Mouse (Mus musculus) cortical plate, adult 2 months (tissue): Measurements from ENCODE around the gene Galns. TPM values are rescaled to one million over a fixed set of nuclear protein-coding genes. Genes with fewer than 3 reads are reported as not detected.

Experiments used
- H3K27ac ChIP-seq: fragments of 200-500 bp; 2 replicates; pipeline ENCODE4 v1.5.1; 2012; ENCODE audit warnings: low read length, control low read depth, inconsistent platforms; ENCODE audit not compliant: insufficient read depth
- H3K4me1 ChIP-seq: fragments of 200-500 bp; 2 replicates; pipeline ENCODE4 v1.6.1; 2011; ENCODE audit warnings: low read length; ENCODE audit not compliant: control insufficient read depth, insufficient read depth
- H3K4me3 ChIP-seq: fragments of 200-500 bp; 2 replicates; pipeline ENCODE4 v1.5.1; 2011; ENCODE audit warnings: mild to moderate bottlenecking, low read length, control low read depth; ENCODE audit not compliant: insufficient read depth
- CTCF ChIP-seq: fragments of 200-500 bp; IDR thresholded peaks from 2 replicates; pipeline ENCODE4 v1.5.1; 2011; ENCODE audit warnings: mild to moderate bottlenecking, control low read depth, low read length; ENCODE audit not compliant: insufficient read depth; ENCODE audit errors: extremely low read depth
- POLR2A ChIP-seq: fragments of 200-500 bp; IDR thresholded peaks from 2 replicates; pipeline ENCODE4 v1.6.1; 2011; ENCODE audit warnings: mild to moderate bottlenecking, low read length, control low read depth; ENCODE audit not compliant: insufficient read depth; ENCODE audit errors: extremely low read depth
- polyA plus RNA-seq: library from polyadenylated mRNA; depleted of rRNA; stranded (reverse); fragments of >200 nt; gene quantifications from 2 replicates; pipeline ENCODE4 v1.2.3, GENCODE M21; 2012

Galns gene
- polyA plus RNA-seq, 1 experiment = 7.2 TPM

GRCm38 (mm10) chr8:122605367-122605766 lies 5.9 kb downstream of the Galns start:
- H3K4me1 ChIP-seq = 0 out of 2 replicates have a peak, but pooled peaks cover under 1% of the 10 kb centered on the region
- no peak overlapping the region for H3K27ac ChIP-seq
- H3K4me3 ChIP-seq = no peak overlapping the region
- TF ChIP-seq POLR2A = no peak
- no peak for TF ChIP-seq CTCF

GRCm38 (mm10) chr8:122604640-122605039 lies 6.6 kb downstream of the Galns start:
- Histone ChIP-seq H3K4me3 (no peak overlapping the region), H3K27ac (no peak overlapping the region), H3K4me1 (no peaks in the 10 kb centered on the region)
- TF ChIP-seq POLR2A (no peak), CTCF (no peak)

- Histone ChIP-seq H3K4me1 (no peaks in the 10 kb centered on the region), H3K27ac (no peak overlapping the region), H3K4me3 (no peak overlapping the region)
- TF ChIP-seq CTCF (no peak), POLR2A (no peak)
Measured at GRCm38 (mm10) chr8:122600666-122601065, 10.6 kb downstream of the Galns start.

- TF ChIP-seq CTCF (no peak), POLR2A (no peak)
- H3K4me3 ChIP-seq = no peak overlapping the region
- no peak overlapping the region for H3K27ac ChIP-seq
- no peaks in the 10 kb centered on the region for H3K4me1 ChIP-seq
Measured at GRCm38 (mm10) chr8:122596031-122596430, 15.2 kb downstream of the Galns start.

GRCm38 (mm10) chr8:122593783-122594507 lies 17.3 kb downstream of the Galns start:
- no peak overlapping the region for H3K27ac ChIP-seq
- TF ChIP-seq CTCF (no peak), POLR2A (no peak)
- no peaks in the 10 kb centered on the region for H3K4me1 ChIP-seq
- H3K4me3 ChIP-seq = no peak overlapping the region

GRCm38 (mm10) chr8:122593240-122593639 lies 18.0 kb downstream of the Galns start:
- Histone ChIP-seq H3K27ac (no peak overlapping the region), H3K4me1 (no peaks in the 10 kb centered on the region), H3K4me3 (no peak overlapping the region)
- no peak for TF ChIP-seq CTCF
- no peak for TF ChIP-seq POLR2A

- H3K27ac ChIP-seq = no peak overlapping the region
- H3K4me1 ChIP-seq = no peaks in the 10 kb centered on the region
- no peak for TF ChIP-seq CTCF
- TF ChIP-seq POLR2A = no peak
- no peak overlapping the region for H3K4me3 ChIP-seq
Measured at GRCm38 (mm10) chr8:122586749-122587148, 24.5 kb downstream of the Galns start.

- no peak overlapping the region for H3K27ac ChIP-seq
- no peaks in the 10 kb centered on the region for H3K4me1 ChIP-seq
- TF ChIP-seq CTCF = no peak
- no peak for TF ChIP-seq POLR2A
- H3K4me3 ChIP-seq = no peak overlapping the region
Measured at GRCm38 (mm10) chr8:122586171-122586570, 25.1 kb downstream of the Galns start.

- TF ChIP-seq POLR2A (no peak), CTCF (no peak)
Measured at GRCm38 (mm10) chr8:122585411-122585891, 25.8 kb downstream of the Galns start.

GRCm38 (mm10) chr8:122584981-122585380 lies 26.3 kb downstream of the Galns start:
- TF ChIP-seq POLR2A = no peak
- TF ChIP-seq CTCF = no peak
- no peak overlapping the region for H3K27ac ChIP-seq
- no peaks in the 10 kb centered on the region for H3K4me1 ChIP-seq
- H3K4me3 ChIP-seq = no peak overlapping the region

More at GRCm38 (mm10) chr8:122585411-122585891, 25.8 kb downstream of the Galns start:
- H3K4me1 ChIP-seq = no peaks in the 10 kb centered on the region
- no peak overlapping the region for H3K4me3 ChIP-seq
- no peak overlapping the region for H3K27ac ChIP-seq

- Histone ChIP-seq H3K27ac (no peak overlapping the region), H3K4me1 (no peaks in the 10 kb centered on the region), H3K4me3 (no peak overlapping the region)
- no peak for TF ChIP-seq CTCF
- no peak for TF ChIP-seq POLR2A
Measured at GRCm38 (mm10) chr8:122580926-122581325, 30.3 kb downstream of the Galns start.
